ENCODE assay signal across 11 mouse cellular contexts in the genomic region with DNA sequence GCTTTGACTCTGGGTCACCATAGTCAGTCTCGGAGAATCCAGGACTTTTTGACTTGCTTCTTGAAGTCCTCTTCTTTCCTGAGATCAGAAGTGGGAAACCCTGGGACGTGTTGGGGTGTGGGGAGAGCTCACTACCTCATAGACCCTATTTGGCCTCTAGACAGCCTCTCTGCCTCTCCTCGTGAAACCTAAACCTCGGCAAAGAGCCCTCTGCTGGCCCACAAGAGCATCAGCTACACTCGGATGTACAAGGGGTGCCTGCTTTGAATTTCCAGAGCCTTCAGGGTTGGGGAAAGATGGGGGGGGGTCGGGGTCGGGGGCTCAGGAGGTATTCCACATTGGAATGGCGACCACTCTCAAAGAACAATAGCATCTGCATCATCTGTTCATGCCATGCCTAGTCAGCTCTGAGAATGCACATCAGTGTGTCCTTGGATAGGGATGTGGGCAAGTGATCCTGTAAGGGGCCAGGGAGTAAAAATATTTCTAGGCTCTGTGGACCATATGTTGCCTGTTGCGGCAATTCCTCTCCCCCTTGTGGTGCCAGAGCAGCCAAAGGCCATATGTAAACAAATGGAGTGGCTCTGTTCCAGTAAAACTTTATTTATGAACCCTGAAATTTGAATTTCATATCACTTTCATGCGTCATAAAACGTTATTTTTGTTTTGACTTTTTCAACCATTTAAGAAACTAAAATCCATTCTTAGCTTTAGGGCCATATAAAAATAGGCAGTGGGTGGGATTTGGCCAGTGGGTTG. TPM values are rescaled to one million over a fixed set of nuclear protein-coding genes. Genes with fewer than 3 reads are reported as not detected.
A peak's percentile ranks its signal among the peaks of the same experiment; 100 is the strongest.
DNase-seq lines count a peak whose midpoint lies in the region; ATAC-seq and TF ChIP-seq lines count a peak whose summit lies in the region.
"Had no signal": no experiment of that assay in that cellular context is flagged by ENCODE, and none has a peak within 500 bp of the region (broad histone marks: within the 10 kb centered on the region; RNA-seq: fewer than 3 reads in every experiment).

No protein-coding gene starts in this region.

- TF ChIP-seq POLR2A in brain, embryonic 14.5 days (IDR thresholded peaks at IDR 0.05; ENCODE audit: borderline replicate concordance, extremely low read depth, insufficient read depth, insufficient read length, poor library complexity, severe bottlenecking): no peak

- peak; percentile 77 for ATAC-seq in frontal cortex, adult (ENCODE audit: low TSS enrichment)
- no peak for ATAC-seq in lung, postnatal 0 days
- ATAC-seq in megakaryocyte, adult 5-6 weeks (ENCODE audit: poor library complexity, severe bottlenecking): peak; percentile 66

- no peak overlapping the region for H3K4me2 ChIP-seq in lung, postnatal 0 days (replicated peaks; ENCODE audit: low read depth, low read length)

- no peak for TF ChIP-seq EP300 in lung, postnatal 0 days (IDR thresholded peaks at IDR 0.05)

- H3K36me3 ChIP-seq in lung, postnatal 0 days (ENCODE audit: insufficient read depth, low read length): no peaks in the 10 kb centered on the region

- no peak overlapping the region for H3K4me3 ChIP-seq in lung, postnatal 0 days (ENCODE audit: low read depth, low read length)

- DNase-seq in frontal cortex, postnatal 14 days (ENCODE audit: low spot score in 2 of 2): no peak
- no peak for DNase-seq in lung, postnatal 0 days (ENCODE audit: low spot score)
- DNase-seq in lung, postnatal 14 days: no peak
- DNase-seq in brain, embryonic 14.5 days (ENCODE audit: low read depth): peak; percentile 26
- no peak for DNase-seq in ovary, postnatal 14 days (ENCODE audit: low spot score)
- no peak for DNase-seq in layer of hippocampus, postnatal 25 days (ENCODE audit: extremely low spot score in 1 of 2, low spot score in 1 of 2)
- DNase-seq: cerebellum, adult 11 months; kidney, adult 2 months had no signal

- TF ChIP-seq CTCF in lung, postnatal 0 days (IDR thresholded peaks at IDR 0.05): peak; percentile 47
- TF ChIP-seq CTCF in brain, embryonic 14.5 days (IDR thresholded peaks at IDR 0.05; ENCODE audit: borderline replicate concordance, extremely low read depth, insufficient read depth, insufficient read length): peak; percentile 58; the same call in 1 of the 2 replicates

- H3K9me3 ChIP-seq in lung, postnatal 0 days (ENCODE audit: low read length): no peaks in the 10 kb centered on the region

- no peak overlapping the region for H3K27ac ChIP-seq in lung, postnatal 0 days (ENCODE audit: low read length)

- no peak overlapping the region for H3K9ac ChIP-seq in lung, postnatal 0 days (replicated peaks; ENCODE audit: low read depth)

- no peaks in the 10 kb centered on the region for H3K27me3 ChIP-seq in lung, postnatal 0 days (replicated peaks; ENCODE audit: insufficient read depth, low read length)

- WGBS in lung, postnatal 0 days: 30% methylated on average over 11 of the region's 11 CpGs

- peaks cover 5% of the 10 kb centered on the region; the same call in 1 of the 2 replicates for H3K4me1 ChIP-seq in lung, postnatal 0 days (ENCODE audit: insufficient read depth, low read depth, low read length)

RNA-seq across cellular contexts. Expression of a gene that starts 4.6 kb away (rescaled TPM):
- polyA plus RNA-seq in lung, postnatal 0 days (2015; fragmentation: Nextera tagmentation; extraction: Ambion mirVana): 42.3 and 47.3 TPM in 2 replicates
- 95.4 and 95.6 TPM in 2 replicates for polyA plus RNA-seq in brain, embryonic 14.5 days (2012; rRNA removed)
- total RNA-seq in megakaryocyte, adult 5-6 weeks (2015): 30.6 and 36.1 TPM in 2 replicates
- 61.7 and 64.0 TPM in 2 replicates for total RNA-seq in megakaryocyte, adult 5-6 weeks (2017)
- total RNA-seq in layer of hippocampus, postnatal 25 days (2021): 10 to 100 TPM; 54.3 to 66.8 TPM

RNA-seq across cellular contexts. Expression of a gene that starts 34.7 kb away (rescaled TPM):
- 6.5 and 7.2 TPM in 2 replicates for polyA plus RNA-seq in lung, postnatal 0 days (2015; fragmentation: Nextera tagmentation; extraction: Ambion mirVana)
- polyA plus RNA-seq in brain, embryonic 14.5 days (2012; rRNA removed): 5.1 and 6.3 TPM in 2 replicates
- total RNA-seq in megakaryocyte, adult 5-6 weeks (2015): 9.5 and 11.9 TPM in 2 replicates
- total RNA-seq in megakaryocyte, adult 5-6 weeks (2017): 4.8 and 5.9 TPM in 2 replicates
- 1 to 10 TPM; 7.4 to 7.9 TPM for total RNA-seq in layer of hippocampus, postnatal 25 days (2021)

RNA-seq across cellular contexts. Expression of a gene that starts 44.5 kb away (rescaled TPM):
- 6.9 and 10.9 TPM in 2 replicates for polyA plus RNA-seq in lung, postnatal 0 days (2015; fragmentation: Nextera tagmentation; extraction: Ambion mirVana)
- polyA plus RNA-seq in brain, embryonic 14.5 days (2012; rRNA removed): 1.2 and 1.8 TPM in 2 replicates
- total RNA-seq in megakaryocyte, adult 5-6 weeks (2015): not detected in 2 replicates
- not detected in 2 replicates for total RNA-seq in megakaryocyte, adult 5-6 weeks (2017)
- total RNA-seq in layer of hippocampus, postnatal 25 days (2021): under 1 TPM; 0.37 to 0.73 TPM
- polyA plus RNA-seq: liver, embryonic 16.5 days had no signal

RNA-seq across cellular contexts. Expression of a gene that starts 45.5 kb away (rescaled TPM):
- 17.4 and 18.0 TPM in 2 replicates for polyA plus RNA-seq in lung, postnatal 0 days (2015; fragmentation: Nextera tagmentation; extraction: Ambion mirVana)
- polyA plus RNA-seq in brain, embryonic 14.5 days (2012; rRNA removed): 19.0 and 20.6 TPM in 2 replicates
- 24.1 and 27.0 TPM in 2 replicates for total RNA-seq in megakaryocyte, adult 5-6 weeks (2015)
- total RNA-seq in megakaryocyte, adult 5-6 weeks (2017): 23.2 and 27.0 TPM in 2 replicates
- total RNA-seq in layer of hippocampus, postnatal 25 days (2021): 10 to 100 TPM; 13.8 to 16.3 TPM
